Mouse (Mus musculus) stomach, postnatal 0 days (tissue): ENCODE measurements around the gene Kcnd3.

ENCODE experiments used
- CTCF ChIP-seq: IDR thresholded peaks from 2 replicates; pipeline ENCODE4 v1.5.1; 2016; ENCODE audit warnings: antibody characterized with exemption, low read depth, mild to moderate bottlenecking, moderate library complexity
- EP300 ChIP-seq: optimal IDR thresholded peaks from 2 replicates; pipeline ENCODE3; 2016; ENCODE audit warnings: antibody characterized with exemption

DNA sequence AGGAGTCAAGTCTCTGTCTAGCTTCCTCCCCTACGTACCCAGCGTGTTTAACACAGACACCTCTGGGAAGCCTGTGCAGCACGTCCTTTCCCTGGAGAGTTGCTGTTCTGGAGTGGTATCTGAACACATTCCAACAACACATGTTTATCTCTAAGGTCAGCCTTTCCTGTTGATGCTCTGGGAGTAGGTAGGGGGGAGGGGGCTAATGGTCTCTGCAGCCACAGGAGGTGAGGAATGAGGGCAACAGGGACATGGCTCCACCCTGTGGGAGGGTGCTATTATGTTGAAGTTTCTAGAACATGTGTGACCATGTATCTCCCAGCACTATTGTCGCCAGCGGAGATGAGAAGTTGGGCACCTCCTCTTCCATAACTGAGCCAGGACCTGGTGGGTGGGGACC is 249.3 kb downstream of the Kcnd3 start:
- TF ChIP-seq CTCF (no peak), EP300 (no peak)
